ENCODE assay signal across 31 mouse cellular contexts in genomic region chr6:55403411-55404309, GRCm38 (mm10). TPM values are rescaled to one million over a fixed set of nuclear protein-coding genes. Genes with fewer than 3 reads are reported as not detected.
DNase-seq lines count a peak whose midpoint lies in the region; ATAC-seq and TF ChIP-seq lines count a peak whose summit lies in the region.
"Had no signal": no experiment of that assay in that cellular context is flagged by ENCODE, and none has a peak within 500 bp of the region (broad histone marks: within the 10 kb centered on the region; RNA-seq: fewer than 3 reads in every experiment).

No protein-coding gene starts in this region.

- ATAC-seq in heart, embryonic 11.5 days (replicated peaks; ENCODE audit: insufficient number of reproducible peaks, low FRiP score, low TSS enrichment): 0 out of 2 replicates have a peak, but pooled peaks have one; percentile 16
- no peak for ATAC-seq in lung, postnatal 0 days
- ATAC-seq: CD4-positive, CD25-positive, alpha-beta regulatory T cell, adult 4 months; forebrain, embryonic 14.5 days; intestine, postnatal 0 days had no signal

- H3K27me3 ChIP-seq in heart, embryonic 11.5 days (ENCODE audit: control insufficient read depth, insufficient read depth, low read length): peaks cover 14% of the 10 kb centered on the region
- H3K27me3 ChIP-seq in lung, postnatal 0 days (replicated peaks; ENCODE audit: insufficient read depth, low read length): no peaks in the 10 kb centered on the region
- H3K27me3 ChIP-seq: limb, embryonic 15.5 days; liver, embryonic 13.5 days; neural tube, embryonic 12.5 days had no signal

- 45% methylated on average over 9 of the region's 9 CpGs for WGBS in heart, embryonic 11.5 days (ENCODE audit: insufficient replicate concordance)
- WGBS in lung, postnatal 0 days: 59% methylated on average over 9 of the region's 9 CpGs

- peak; percentile 19 for DNase-seq in gastrocnemius, postnatal 14 days
- no peak for DNase-seq in gastrocnemius, adult 8-10 months (ENCODE audit: low spot score in 2 of 2)
- DNase-seq in heart, postnatal 10 days: no peak
- DNase-seq in lung, postnatal 0 days (ENCODE audit: low spot score): peak; percentile 28
- DNase-seq in lung, postnatal 10 days: no peak
- DNase-seq: adrenal gland, postnatal 14 days; cerebellum, adult 11-12 months; cerebellum, adult 9-11 months; embryo, embryonic 11 days; kidney, adult 9 months; kidney, postnatal 10 days; layer of hippocampus, adult 9-11 months; liver, embryonic 13.5 days; lung, adult 18-20 months had no signal

- H3K9ac ChIP-seq in heart, embryonic 11.5 days (ENCODE audit: low read depth, low read length): no peak overlapping the region
- H3K9ac ChIP-seq in lung, postnatal 0 days (replicated peaks; ENCODE audit: low read depth): no peak overlapping the region
- H3K9ac ChIP-seq: embryonic facial prominence, embryonic 12.5 days; heart, embryonic 13.5 days; hindbrain, embryonic 14.5 days; limb, embryonic 15.5 days; liver, embryonic 13.5 days; neural tube, embryonic 12.5 days had no signal

- no peak overlapping the region for H3K4me2 ChIP-seq in heart, embryonic 11.5 days
- no peak overlapping the region for H3K4me2 ChIP-seq in lung, postnatal 0 days (replicated peaks; ENCODE audit: low read depth, low read length)
- H3K4me2 ChIP-seq: embryonic facial prominence, embryonic 12.5 days; heart, embryonic 13.5 days; hindbrain, embryonic 14.5 days; limb, embryonic 15.5 days; liver, embryonic 13.5 days; midbrain, embryonic 11.5 days; neural tube, embryonic 12.5 days had no signal

- no peak overlapping the region for H3K4me3 ChIP-seq in heart, embryonic 11.5 days (ENCODE audit: low read depth, low read length)
- no peak overlapping the region for H3K4me3 ChIP-seq in lung, postnatal 0 days (ENCODE audit: low read depth, low read length)
- no peak overlapping the region for H3K4me3 ChIP-seq in brown adipose tissue, adult 24 weeks (ENCODE audit: insufficient read depth, low read depth, low read length)
- H3K4me3 ChIP-seq: embryonic facial prominence, embryonic 12.5 days; heart, embryonic 13.5 days; limb, embryonic 10.5 days; limb, embryonic 15.5 days; liver, embryonic 13.5 days; myocyte; neural tube, embryonic 12.5 days had no signal

- H3K27ac ChIP-seq in heart, embryonic 11.5 days (ENCODE audit: low read depth, low read length): no peak overlapping the region
- H3K27ac ChIP-seq in lung, postnatal 0 days (ENCODE audit: low read length): no peak overlapping the region
- peak overlapping the region; percentile 28 for H3K27ac ChIP-seq in brown adipose tissue, adult 24 weeks (replicated peaks; ENCODE audit: low read depth, low read length)
- H3K27ac ChIP-seq: embryonic facial prominence, embryonic 12.5 days; heart, embryonic 13.5 days; hindbrain, embryonic 14.5 days; limb, embryonic 10.5 days; limb, embryonic 15.5 days; liver, embryonic 13.5 days; neural tube, embryonic 12.5 days had no signal

- no peak for TF ChIP-seq EP300 in lung, postnatal 0 days (IDR thresholded peaks at IDR 0.05)

- H3K36me3 ChIP-seq in heart, embryonic 11.5 days (ENCODE audit: control insufficient read depth, insufficient read depth, low read length): no peaks in the 10 kb centered on the region
- H3K36me3 ChIP-seq in lung, postnatal 0 days (ENCODE audit: insufficient read depth, low read length): no peaks in the 10 kb centered on the region
- H3K36me3 ChIP-seq: embryonic facial prominence, embryonic 12.5 days; heart, embryonic 13.5 days; limb, embryonic 10.5 days; limb, embryonic 15.5 days; liver, embryonic 13.5 days; neural tube, embryonic 12.5 days had no signal

- no peaks in the 10 kb centered on the region; the same call in 1 of the 2 replicates for H3K4me1 ChIP-seq in heart, embryonic 11.5 days (ENCODE audit: control insufficient read depth, insufficient read depth, low read length)
- no peaks in the 10 kb centered on the region for H3K4me1 ChIP-seq in lung, postnatal 0 days (ENCODE audit: insufficient read depth, low read depth, low read length)
- peaks cover 4% of the 10 kb centered on the region; the same call in 1 of the 2 replicates for H3K4me1 ChIP-seq in brown adipose tissue, adult 24 weeks (ENCODE audit: control insufficient read depth, insufficient read depth, insufficient read length, low read length)
- H3K4me1 ChIP-seq: embryonic facial prominence, embryonic 12.5 days; liver, embryonic 13.5 days had no signal

- H3K9me3 ChIP-seq in heart, embryonic 11.5 days (replicated peaks; ENCODE audit: control insufficient read depth, low read length): no peaks in the 10 kb centered on the region
- H3K9me3 ChIP-seq in lung, postnatal 0 days (ENCODE audit: low read length): no peaks in the 10 kb centered on the region
- H3K9me3 ChIP-seq: embryonic facial prominence, embryonic 12.5 days; heart, embryonic 13.5 days; limb, embryonic 10.5 days; limb, embryonic 15.5 days; liver, embryonic 13.5 days; neural tube, embryonic 12.5 days had no signal

- no peak for TF ChIP-seq CTCF in lung, postnatal 0 days (IDR thresholded peaks at IDR 0.05)

- intact Hi-C loops in gastrocnemius, postnatal 14 days (cut with DNase I; ENCODE audit: low total_unique reads): no loop called here
- intact Hi-C loops in heart, postnatal 10 days (cut with DNase I): no loop called here

RNA-seq across cellular contexts. Expression of gene Ghrhr, which starts 27.6 kb away (rescaled TPM):
- total RNA-seq in gastrocnemius, postnatal 14 days (2021): not detected
- total RNA-seq in gastrocnemius, adult 8-10 months (2022): not detected
- polyA plus RNA-seq in heart, embryonic 11.5 days (2014; fragmentation: Nextera tagmentation; extraction: Ambion mirVana): not detected in 2 replicates
- total RNA-seq in heart, postnatal 10 days (2021): not detected
- 0.12 TPM in 1 of 2 replicates, not detected in the other for polyA plus RNA-seq in lung, postnatal 0 days (2015; fragmentation: Nextera tagmentation; extraction: Ambion mirVana)
- polyA plus RNA-seq in brown adipose tissue, adult 24 weeks (2012; ENCODE audit: insufficient read depth, insufficient read length, missing spikeins): not detected in 2 replicates
- total RNA-seq: adrenal gland, postnatal 14 days; hematopoietic stem cell, adult 5-6 weeks; left cerebral cortex, postnatal 10 days; megakaryocyte progenitor cell, adult 5-6 weeks; midbrain, postnatal 0 days had no signal
- polyA plus RNA-seq: CD4-positive, CD25-positive, alpha-beta regulatory T cell, adult 4 months; embryonic facial prominence, embryonic 12.5 days; forebrain, embryonic 14.5 days; heart, embryonic 13.5 days; hindbrain, embryonic 14.5 days; intestine, postnatal 0 days; limb, embryonic 10.5 days; limb, embryonic 15.5 days; midbrain, embryonic 11.5 days; midbrain, postnatal 0 days; myocyte; neural tube, embryonic 12.5 days had no signal

RNA-seq across cellular contexts. Expression of gene Adcyap1r1, which starts 48.1 kb away (rescaled TPM):
- total RNA-seq in gastrocnemius, postnatal 14 days (2021): 1 to 10 TPM; 2.7 to 4.0 TPM
- total RNA-seq in gastrocnemius, adult 8-10 months (2022): 1 to 10 TPM in 2 of 4 experiments, under 1 TPM in 2; 0.53 to 1.3 (median 0.90) TPM
- polyA plus RNA-seq in heart, embryonic 11.5 days (2014; fragmentation: Nextera tagmentation; extraction: Ambion mirVana): 2.6 and 3.1 TPM in 2 replicates
- total RNA-seq in heart, postnatal 10 days (2021): 1 to 10 TPM; 7.7 to 8.3 TPM
- 0.11 and 0.23 TPM in 2 replicates for polyA plus RNA-seq in lung, postnatal 0 days (2015; fragmentation: Nextera tagmentation; extraction: Ambion mirVana)
- 1.5 and 2.4 TPM in 2 replicates for polyA plus RNA-seq in brown adipose tissue, adult 24 weeks (2012; ENCODE audit: insufficient read depth, insufficient read length, missing spikeins)
- total RNA-seq: hematopoietic stem cell, adult 5-6 weeks had no signal
- polyA plus RNA-seq: CD4-positive, CD25-positive, alpha-beta regulatory T cell, adult 4 months; myocyte had no signal

Comparison
In these comparisons a context has a peak if more than half of its experiments do, and no peak if none do; other contexts are left out.
1. DNase-seq: peak in gastrocnemius, postnatal 14 days (single experiment) and lung, postnatal 0 days (single experiment); none in gastrocnemius, adult 8-10 months (0 of 2), heart, postnatal 10 days (0 of 2) and lung, postnatal 10 days (single experiment).